Mouse (Mus musculus) cortical plate, adult 2 months (tissue): ENCODE results near the gene Tmem198.

Experiments
- CTCF ChIP-seq: fragments of 200-500 bp; IDR thresholded peaks from 2 replicates; pipeline ENCODE4 v1.5.1; 2011; ENCODE audit warnings: mild to moderate bottlenecking, control low read depth, low read length; ENCODE audit not compliant: insufficient read depth; ENCODE audit errors: extremely low read depth
- POLR2A ChIP-seq: fragments of 200-500 bp; IDR thresholded peaks from 2 replicates; pipeline ENCODE4 v1.6.1; 2011; ENCODE audit warnings: mild to moderate bottlenecking, low read length, control low read depth; ENCODE audit not compliant: insufficient read depth; ENCODE audit errors: extremely low read depth

- TF ChIP-seq CTCF (no peak), POLR2A (no peak)
These were observed 38.7 kb downstream of the Tmem198 start for GRCm38 (mm10) chr1:75517984-75518383.
